Mouse (Mus musculus): ENCODE results near the gene Ensa. TPM values are rescaled to one million over a fixed set of nuclear protein-coding genes. Genes with fewer than 3 reads are reported as not detected.
"Not testable (repeated sequence)": the region's sequence is repeated elsewhere in the genome, so short reads cannot be mapped to it uniquely, and the experiment has no call there.

Gene Ensa
- 100 to 1,000 TPM; 288 to 297 TPM for total RNA-seq (2021)
- long read RNA-seq, experiment 1, transcript Ensa-202 (4 exons, 1,130 nt) = major isoform, 140 of 277 reads
- long read RNA-seq, experiment 1, transcript Ensa-201 (3 exons, 3,845 nt) = minor isoform, 121 of 277 reads
- long read RNA-seq, experiment 1, partial matches to known transcripts = 13 of 277 reads
- long read RNA-seq, experiment 1, other reads (novel, unspliced or antisense) = 2 of 277 reads
- long read RNA-seq, experiment 2, transcript Ensa-202 (4 exons, 1,130 nt) = major isoform, 218 of 420 reads
- long read RNA-seq, experiment 2, transcript Ensa-201 (3 exons, 3,845 nt) = minor isoform, 165 of 420 reads
- long read RNA-seq, experiment 2, partial matches to known transcripts = 11 of 420 reads
- long read RNA-seq, experiment 2, other reads (novel, unspliced or antisense) = 25 of 420 reads

- DNase-seq (ENCODE audit: low spot score in 2 of 2) = peak; percentile 99
Observed at GRCm38 (mm10) chr3:95624628-95625503, at the start of gene Ensa. Gene Ensa (plus strand): TSS chr3:95624993.

- no peak for DNase-seq (ENCODE audit: low spot score in 2 of 2)
Observed at GRCm38 (mm10) chr3:95587754-95588603, 36.8 kb upstream of the Ensa start.

- peak; percentile 93 to 98 for DNase-seq (ENCODE audit: low spot score in 2 of 2)
Observed at GRCm38 (mm10) chr3:95588604-95589086, 36.1 kb upstream of the Ensa start, which contains the start of gene Golph3l. Gene Golph3l (plus strand): TSS chr3:95588934.

GRCm38 (mm10) chr3:95598734-95599133 is 26.1 kb upstream of the Ensa start:
- no peak for DNase-seq (ENCODE audit: low spot score in 2 of 2)

GRCm38 (mm10) chr3:95601287-95601686 is 23.5 kb upstream of the Ensa start:
- DNase-seq (ENCODE audit: low spot score in 2 of 2) = no peak

DNA sequence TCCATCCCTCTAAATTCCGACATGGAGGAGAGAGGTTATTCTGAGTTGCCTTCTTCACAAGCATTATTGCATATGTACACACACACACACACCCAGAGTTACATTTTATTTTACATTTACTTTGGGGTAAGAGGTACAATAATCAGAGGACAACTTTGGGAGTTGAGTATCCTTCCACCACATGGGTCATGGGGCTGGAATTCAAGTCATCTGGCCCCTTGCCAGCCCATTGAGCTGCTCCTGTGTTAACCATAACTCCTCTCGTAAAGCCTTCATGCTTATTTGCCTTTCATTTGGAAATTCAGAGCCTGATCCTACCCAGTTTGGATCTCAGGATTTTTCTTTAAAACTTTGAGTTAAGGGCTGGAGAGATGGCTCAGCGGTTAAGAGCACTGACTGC is 18.7 kb upstream of the Ensa start:
- no peak for DNase-seq (ENCODE audit: low spot score in 2 of 2)

GRCm38 (mm10) chr3:95609195-95609594 is 15.6 kb upstream of the Ensa start:
- DNase-seq (ENCODE audit: low spot score in 2 of 2) = no peak

GRCm38 (mm10) chr3:95613996-95614395 is 10.8 kb upstream of the Ensa start:
- DNase-seq (ENCODE audit: low spot score in 2 of 2) = no peak

GRCm38 (mm10) chr3:95618511-95618910 is 6.3 kb upstream of the Ensa start:
- DNase-seq (ENCODE audit: low spot score in 2 of 2) = no peak

DNA sequence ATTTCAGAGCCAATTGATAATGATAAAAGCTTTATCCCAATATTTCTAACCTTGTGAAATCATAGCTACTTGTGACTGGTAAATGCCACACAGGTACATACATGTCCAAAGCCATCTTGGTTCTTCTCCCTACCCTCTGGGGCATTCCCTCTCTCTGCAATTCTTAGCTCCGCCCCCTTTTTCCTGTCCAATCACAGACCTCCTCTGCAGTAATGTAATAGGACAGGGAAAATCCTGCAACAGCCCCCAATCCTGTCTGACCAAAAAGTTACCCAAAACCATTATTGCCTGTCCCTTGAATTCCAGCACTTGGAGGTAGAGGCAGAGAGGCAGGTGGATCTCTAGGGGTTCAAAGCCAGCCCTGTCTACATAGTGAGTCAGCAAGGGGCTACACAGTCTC is 3.6 kb upstream of the Ensa start:
- DNase-seq (ENCODE audit: low spot score in 2 of 2) = no peak

- DNase-seq (ENCODE audit: low spot score in 2 of 2) = not testable (repeated sequence)
Observed at GRCm38 (mm10) chr3:95622421-95622820, 2.4 kb upstream of the Ensa start.

- no peak for DNase-seq (ENCODE audit: low spot score in 2 of 2)
Observed at GRCm38 (mm10) chr3:95623551-95623950, 1.2 kb upstream of the Ensa start.

- DNase-seq (ENCODE audit: low spot score in 2 of 2) = not testable (repeated sequence)
Observed at GRCm38 (mm10) chr3:95623991-95624515, 740 bp upstream of the Ensa start.

DNA sequence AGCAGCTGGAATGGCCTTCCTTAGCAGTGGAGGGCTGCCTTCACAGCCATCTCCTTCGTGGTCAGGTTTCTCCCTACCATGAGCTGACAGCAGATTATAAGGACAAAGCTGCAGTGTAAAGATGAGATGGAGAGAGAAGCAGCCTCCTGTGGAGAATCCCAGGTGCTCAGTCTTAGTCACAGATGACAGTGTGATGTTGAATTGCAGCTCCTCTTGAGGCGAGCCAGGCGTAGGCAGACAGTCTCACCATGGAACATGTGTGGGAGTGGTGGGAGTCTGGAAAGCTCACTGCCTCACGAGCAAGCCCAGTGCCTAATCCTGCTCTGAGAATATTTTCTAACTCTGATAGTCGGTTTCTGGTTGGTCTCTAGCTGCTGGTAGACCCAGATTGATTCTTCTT is 3.0 kb downstream of the Ensa start:
- DNase-seq (ENCODE audit: low spot score in 2 of 2) = peak; percentile 39 to 73

GRCm38 (mm10) chr3:95629755-95630154 is 5.0 kb downstream of the Ensa start:
- DNase-seq (ENCODE audit: low spot score in 2 of 2) = peak; percentile 55 to 74

DNA sequence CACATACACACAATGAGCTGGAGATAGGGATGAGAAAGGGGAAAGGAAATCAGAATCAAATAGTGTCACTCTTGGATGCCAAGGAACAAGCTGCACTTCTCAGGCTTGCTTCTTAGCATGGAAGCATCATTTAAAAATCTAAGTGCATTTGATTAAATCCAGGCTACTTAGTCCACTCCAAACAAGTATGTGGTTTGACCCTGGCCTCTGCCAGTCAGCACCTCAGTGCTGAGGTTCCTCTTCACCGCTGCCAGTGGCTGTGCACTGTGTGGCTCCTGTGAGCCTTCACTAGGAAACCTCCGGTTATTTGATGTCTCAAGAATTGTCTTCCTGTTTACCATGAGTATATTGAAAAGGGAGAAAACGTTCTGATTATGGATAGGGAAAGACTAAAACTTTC is 6.1 kb downstream of the Ensa start:
- no peak for DNase-seq (ENCODE audit: low spot score in 2 of 2)

DNA sequence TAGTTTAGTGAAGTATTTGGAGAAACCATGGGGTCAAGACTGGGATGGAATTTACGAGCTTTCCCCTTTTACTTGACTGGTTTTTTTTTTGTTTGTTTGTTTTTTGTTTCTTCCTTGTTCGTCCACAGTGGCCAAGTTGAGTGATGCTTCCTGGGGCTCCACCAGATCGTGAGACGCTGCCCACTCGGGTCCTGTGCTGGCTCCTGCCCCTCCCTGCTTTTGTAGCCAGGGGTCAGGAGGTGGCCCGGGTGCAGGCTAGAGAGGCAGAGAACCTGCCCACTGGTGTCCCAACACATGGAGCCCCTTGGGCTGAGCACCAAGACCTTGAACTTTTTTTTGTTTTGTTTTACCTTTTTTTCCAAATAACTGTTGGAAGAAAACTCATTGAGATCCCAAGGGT is 6.5 kb downstream of the Ensa start:
- DNase-seq (ENCODE audit: low spot score in 2 of 2) = no peak

DNA sequence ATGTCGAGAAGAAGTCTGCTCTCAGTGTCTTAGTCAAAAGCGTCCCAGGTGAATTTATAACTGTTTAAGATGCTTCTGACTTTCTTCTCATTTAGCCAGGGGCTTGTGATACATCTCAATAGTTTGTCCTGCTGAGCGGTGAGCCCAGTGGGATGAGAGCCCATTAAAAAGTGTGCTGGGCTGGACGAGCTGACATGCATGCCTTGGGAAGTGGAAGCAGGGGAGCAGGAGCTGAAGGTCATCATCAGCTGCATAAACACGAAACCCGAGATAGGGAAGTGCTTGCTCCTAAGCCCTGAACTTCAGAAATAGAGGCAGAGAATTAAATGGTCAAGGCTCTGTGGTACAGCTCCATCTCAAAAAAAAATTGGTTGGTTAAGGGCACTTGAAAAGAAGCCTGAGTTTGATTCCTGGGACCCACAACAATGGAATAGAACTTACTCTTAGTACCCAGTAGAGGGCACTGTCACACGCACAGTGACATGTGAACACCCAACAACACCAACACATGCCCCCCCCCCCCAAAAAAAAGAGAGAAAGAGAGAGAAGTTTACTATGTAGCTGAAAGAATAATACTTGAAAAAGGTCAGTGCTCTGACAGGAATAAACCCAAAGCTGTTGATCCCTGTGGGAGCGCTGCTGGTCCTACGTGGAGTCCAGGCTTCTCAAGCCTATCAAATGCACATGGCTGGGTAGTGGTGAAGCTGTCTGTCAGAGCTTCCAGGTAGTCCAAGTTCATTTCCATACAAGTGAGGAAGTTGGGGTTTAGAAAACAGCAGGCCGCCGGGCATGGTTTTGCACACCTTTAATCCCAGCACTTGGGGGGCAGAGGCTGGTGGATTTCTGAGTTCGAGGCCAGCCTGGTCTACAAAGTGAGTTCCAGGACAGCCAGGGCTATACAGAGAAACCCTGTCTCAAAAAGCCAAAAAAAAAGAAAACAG is 8.1 kb downstream of the Ensa start:
- DNase-seq (ENCODE audit: low spot score in 2 of 2) = no peak

GRCm38 (mm10) chr3:95635636-95636035 is 10.8 kb downstream of the Ensa start:
- DNase-seq (ENCODE audit: low spot score in 2 of 2) = no peak

DNA sequence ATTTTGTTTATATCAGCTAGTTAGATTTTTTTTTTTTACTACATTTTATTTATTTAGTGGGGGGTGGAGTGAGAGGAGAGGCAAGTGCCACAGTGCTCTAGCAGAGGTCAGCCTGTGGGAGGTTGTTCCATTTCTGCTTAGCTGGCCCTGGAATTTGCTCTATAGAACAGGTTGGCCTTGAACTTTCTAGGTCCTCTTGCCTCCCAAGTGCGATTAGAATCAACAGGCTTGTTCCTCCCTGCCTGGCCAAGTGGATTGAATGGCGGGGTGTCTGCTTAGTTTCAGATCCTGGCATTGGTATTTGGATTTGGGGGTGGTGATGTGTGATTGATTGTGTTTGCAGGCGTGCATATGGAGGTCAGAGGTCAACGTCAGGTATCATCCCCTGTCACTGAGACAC is 11.3 kb downstream of the Ensa start:
- DNase-seq (ENCODE audit: low spot score in 2 of 2) = no peak
